In genomic region chr9:63136756-63137614, GRCm38 (mm10) we compare ENCODE assay signal across 14 mouse cellular contexts. TPM values are rescaled to one million over a fixed set of nuclear protein-coding genes. Genes with fewer than 3 reads are reported as not detected.
DNase-seq lines count a peak whose midpoint lies in the region; ATAC-seq lines count a peak whose summit lies in the region.
"Had no signal": no experiment of that assay in that cellular context is flagged by ENCODE, and none has a peak within 500 bp of the region (broad histone marks: within the 10 kb centered on the region; RNA-seq: fewer than 3 reads in every experiment).

No protein-coding gene starts in this region.

- ATAC-seq in midbrain, embryonic 11.5 days (ENCODE audit: low FRiP score) = no peak
- ATAC-seq in midbrain, embryonic 16.5 days = no peak
- ATAC-seq in embryonic facial prominence, embryonic 13.5 days (ENCODE audit: insufficient number of reproducible peaks, insufficient read depth, low FRiP score, low TSS enrichment, low read depth) = no peak
- ATAC-seq in neural tube, embryonic 13.5 days (ENCODE audit: low read depth) = no peak
- ATAC-seq: lung, postnatal 0 days had no signal

- intact Hi-C loops in left cerebral cortex, postnatal 36 days (cut with DNase I) = loop anchor here (2.0 to 10.0 kb wide), 4 partner anchors 326 to 705 kb away; partner anchors contain the start of genes Aagab, Iqch and Smad3
- intact Hi-C loops in left cerebral cortex, postnatal 4 days (cut with DNase I) = loop anchor here (5.0 to 10.0 kb wide), 4 partner anchors 328 to 852 kb away; partner anchors contain the start of genes Aagab, Iqch and Spesp1

- H3K4me1 ChIP-seq in midbrain, embryonic 11.5 days (ENCODE audit: control insufficient read depth, insufficient read depth, low read length) = peaks cover 25% of the 10 kb centered on the region
- H3K4me1 ChIP-seq in midbrain, embryonic 16.5 days (ENCODE audit: control insufficient read depth, insufficient read depth, low read length) = peaks cover 22% of the 10 kb centered on the region; the same call in 1 of the 2 replicates
- peaks cover 63% of the 10 kb centered on the region for H3K4me1 ChIP-seq in embryonic facial prominence, embryonic 13.5 days
- H3K4me1 ChIP-seq in neural tube, embryonic 13.5 days (replicated peaks) = peaks cover 86% of the 10 kb centered on the region

- no peak overlapping the region for H3K9ac ChIP-seq in midbrain, embryonic 11.5 days (ENCODE audit: low read length)
- no peak overlapping the region for H3K9ac ChIP-seq in midbrain, embryonic 16.5 days (ENCODE audit: low read depth, low read length)
- no peak overlapping the region for H3K9ac ChIP-seq in embryonic facial prominence, embryonic 13.5 days
- 0 out of 2 replicates have a peak overlapping the region, but pooled peaks have one; percentile 45 for H3K9ac ChIP-seq in neural tube, embryonic 13.5 days
- H3K9ac ChIP-seq: limb, embryonic 15.5 days had no signal

- H3K36me3 ChIP-seq in midbrain, embryonic 11.5 days (ENCODE audit: control insufficient read depth, insufficient read depth, low read length) = no peaks in the 10 kb centered on the region
- H3K36me3 ChIP-seq in midbrain, embryonic 16.5 days (ENCODE audit: control insufficient read depth, insufficient read depth, low read length) = no peaks in the 10 kb centered on the region
- no peaks in the 10 kb centered on the region for H3K36me3 ChIP-seq in embryonic facial prominence, embryonic 13.5 days
- H3K36me3 ChIP-seq in neural tube, embryonic 13.5 days = no peaks in the 10 kb centered on the region
- H3K36me3 ChIP-seq: limb, embryonic 15.5 days had no signal

- no peak overlapping the region for H3K27ac ChIP-seq in midbrain, embryonic 11.5 days (ENCODE audit: low read depth, low read length)
- H3K27ac ChIP-seq in midbrain, embryonic 16.5 days (ENCODE audit: low read length) = no peak overlapping the region
- no peak overlapping the region for H3K27ac ChIP-seq in embryonic facial prominence, embryonic 13.5 days
- H3K27ac ChIP-seq in neural tube, embryonic 13.5 days (replicated peaks) = peak overlapping the region; percentile 74
- H3K27ac ChIP-seq: limb, embryonic 15.5 days had no signal

- WGBS in midbrain, embryonic 11.5 days = under 1% methylated on average over 19 of the region's 19 CpGs
- WGBS in midbrain, embryonic 16.5 days = 5% methylated on average over 19 of the region's 19 CpGs
- 3% methylated on average over 19 of the region's 19 CpGs for WGBS in embryonic facial prominence, embryonic 13.5 days
- 3% methylated on average over 19 of the region's 19 CpGs for WGBS in neural tube, embryonic 13.5 days

- peak; percentile 24 for DNase-seq in embryo, embryonic 10 days (ENCODE audit: low spot score)
- no peak for DNase-seq in embryo, embryonic 11 days
- DNase-seq in midbrain, embryonic 11.5 days (ENCODE audit: low spot score, missing footprints) = peak; percentile 94
- DNase-seq in left cerebral cortex, postnatal 36 days (ENCODE audit: low spot score in 2 of 2) = no peak
- DNase-seq in left cerebral cortex, postnatal 4 days = no peak
- DNase-seq: adrenal gland, adult 2 months; kidney, adult 11 months; right cerebral cortex, postnatal 14 days had no signal

- no peak overlapping the region for H3K4me3 ChIP-seq in midbrain, embryonic 11.5 days (ENCODE audit: low read depth, low read length)
- no peak overlapping the region for H3K4me3 ChIP-seq in midbrain, embryonic 16.5 days (ENCODE audit: low read depth, low read length)
- no peak overlapping the region for H3K4me3 ChIP-seq in embryonic facial prominence, embryonic 13.5 days
- H3K4me3 ChIP-seq in neural tube, embryonic 13.5 days = peak overlapping the region; percentile 51
- H3K4me3 ChIP-seq: limb, embryonic 15.5 days had no signal

- peaks cover 85% of the 10 kb centered on the region for H3K27me3 ChIP-seq in midbrain, embryonic 11.5 days (ENCODE audit: control insufficient read depth, insufficient read depth, low read length)
- peaks cover 67% of the 10 kb centered on the region for H3K27me3 ChIP-seq in midbrain, embryonic 16.5 days (ENCODE audit: control insufficient read depth, insufficient read depth, low read depth, low read length)
- H3K27me3 ChIP-seq in embryonic facial prominence, embryonic 13.5 days = peaks cover 86% of the 10 kb centered on the region
- peaks cover 83% of the 10 kb centered on the region for H3K27me3 ChIP-seq in neural tube, embryonic 13.5 days

- H3K4me2 ChIP-seq in midbrain, embryonic 11.5 days = no peak overlapping the region
- no peak overlapping the region for H3K4me2 ChIP-seq in midbrain, embryonic 16.5 days (ENCODE audit: low read length)
- H3K4me2 ChIP-seq in embryonic facial prominence, embryonic 13.5 days = 0 out of 2 replicates have a peak overlapping the region, but pooled peaks have one; percentile 1
- peak overlapping the region; percentile 61 for H3K4me2 ChIP-seq in neural tube, embryonic 13.5 days
- H3K4me2 ChIP-seq: limb, embryonic 15.5 days had no signal

- H3K9me3 ChIP-seq in midbrain, embryonic 11.5 days (ENCODE audit: control insufficient read depth, low read length) = no peaks in the 10 kb centered on the region
- H3K9me3 ChIP-seq in midbrain, embryonic 16.5 days (replicated peaks; ENCODE audit: control insufficient read depth, low read length, poor library complexity, severe bottlenecking) = no peaks in the 10 kb centered on the region
- H3K9me3 ChIP-seq in embryonic facial prominence, embryonic 13.5 days = no peaks in the 10 kb centered on the region
- H3K9me3 ChIP-seq in neural tube, embryonic 13.5 days = no peaks in the 10 kb centered on the region
- H3K9me3 ChIP-seq: limb, embryonic 15.5 days had no signal

RNA-seq across cellular contexts. Expression of gene Skor1, which starts 11.8 kb away (rescaled TPM):
- polyA plus RNA-seq in midbrain, embryonic 11.5 days (2014; fragmentation: Nextera tagmentation; extraction: Ambion mirVana) = 0.05 and 0.10 TPM in 2 replicates
- polyA plus RNA-seq in midbrain, embryonic 16.5 days (2015; fragmentation: Nextera tagmentation; extraction: Ambion mirVana) = 0.54 and 0.75 TPM in 2 replicates
- 0.58 TPM in 1 of 2 replicates, not detected in the other for polyA plus RNA-seq in embryonic facial prominence, embryonic 13.5 days (2015; fragmentation: Nextera tagmentation; extraction: Ambion mirVana)
- 25.4 and 27.9 TPM in 2 replicates for polyA plus RNA-seq in neural tube, embryonic 13.5 days (2015; fragmentation: Nextera tagmentation; extraction: Ambion mirVana)
- under 1 TPM; 0.18 to 0.22 TPM for total RNA-seq in left cerebral cortex, postnatal 36 days (2021)
- total RNA-seq in left cerebral cortex, postnatal 4 days (2021) = under 1 TPM; 0.10 to 0.56 TPM
- polyA plus RNA-seq: stomach, embryonic 14.5 days had no signal

Comparison
In these comparisons a context has a peak if more than half of its experiments do, and no peak if none do; other contexts are left out.
1. DNase-seq: peak in embryo, embryonic 10 days (single experiment) and midbrain, embryonic 11.5 days (single experiment); none in embryo, embryonic 11 days (single experiment), left cerebral cortex, postnatal 36 days (0 of 2) and left cerebral cortex, postnatal 4 days (single experiment).
2. H3K4me2 ChIP-seq: peak in embryonic facial prominence, embryonic 13.5 days (single experiment) and neural tube, embryonic 13.5 days (single experiment); none in midbrain, embryonic 11.5 days (single experiment) and midbrain, embryonic 16.5 days (single experiment).
3. RNA of gene Skor1, which starts 11.8 kb away (polyA plus RNA-seq): 25.4 to 27.9 TPM in neural tube, embryonic 13.5 days; 0.58 TPM in embryonic facial prominence, embryonic 13.5 days, 0.54 to 0.75 TPM in midbrain, embryonic 16.5 days and 0.05 to 0.10 TPM in midbrain, embryonic 11.5 days; every median in the first group is over 10 times any median in the second.